Mouse (Mus musculus): ENCODE data around the gene Pcnt.

GRCm38 (mm10) chr10:76345540-76345902 lies 97.1 kb downstream of the Pcnt start:
- TF ChIP-seq POLR2A (IDR thresholded peaks at IDR 0.05; ENCODE audit: control insufficient read depth, extremely low read depth, insufficient read depth, low read length, poor library complexity) (no peak), CTCF (IDR thresholded peaks at IDR 0.05; ENCODE audit: borderline replicate concordance, control insufficient read depth, extremely low read depth, insufficient read depth, low read length, poor library complexity) (no peak)
